Mouse (Mus musculus): ENCODE data around the gene Olfr432. TPM values are rescaled to one million over a fixed set of nuclear protein-coding genes. Genes with fewer than 3 reads are reported as not detected.

Gene Olfr432
- total RNA-seq, 2 experiments from 2014 or later: not detected

Other genes starting within 250 kb of the Olfr432 start
- gene Ifi211, start 136.2 kb upstream of the Olfr432 start, total RNA-seq (2021): 1 to 10 TPM; 2.7 to 3.1 TPM
- 1 to 10 TPM; 1.6 to 3.7 TPM for gene Mndal, start 106.7 kb upstream of the Olfr432 start, total RNA-seq (2021)
- gene Ifi203, start 106.5 kb upstream of the Olfr432 start, total RNA-seq (2021): 1 to 10 TPM; 2.7 to 3.7 TPM
- not detected for gene Ifi202b, start 66.5 kb upstream of the Olfr432 start, total RNA-seq (2021)
- 10 to 100 TPM in 1 of 2 experiments, 1 to 10 TPM in 1; 7.5 to 17.1 TPM for gene Ifi205, start 17.4 kb upstream of the Olfr432 start, total RNA-seq (2021)
- gene Olfr433, start 8.5 kb upstream of the Olfr432 start, total RNA-seq (2021): not detected
- not detected for gene Olfr430, start 17.4 kb downstream of the Olfr432 start, total RNA-seq (2021)
- gene Olfr429, start 35.1 kb downstream of the Olfr432 start, total RNA-seq (2021): not detected
- gene Olfr427, start 47.7 kb downstream of the Olfr432 start, total RNA-seq (2021): not detected
- not detected for gene Olfr231, start 72.0 kb downstream of the Olfr432 start, total RNA-seq (2021)
- gene Olfr424, start 82.3 kb downstream of the Olfr432 start, total RNA-seq (2021): not detected
- gene Olfr420, start 106.4 kb downstream of the Olfr432 start, total RNA-seq (2021): not detected
- gene Spta1, start 123.6 kb downstream of the Olfr432 start, total RNA-seq (2021): under 1 TPM; 0.07 TPM
- gene Olfr419, start 202.9 kb downstream of the Olfr432 start, total RNA-seq (2021): not detected